In the genomic region with DNA sequence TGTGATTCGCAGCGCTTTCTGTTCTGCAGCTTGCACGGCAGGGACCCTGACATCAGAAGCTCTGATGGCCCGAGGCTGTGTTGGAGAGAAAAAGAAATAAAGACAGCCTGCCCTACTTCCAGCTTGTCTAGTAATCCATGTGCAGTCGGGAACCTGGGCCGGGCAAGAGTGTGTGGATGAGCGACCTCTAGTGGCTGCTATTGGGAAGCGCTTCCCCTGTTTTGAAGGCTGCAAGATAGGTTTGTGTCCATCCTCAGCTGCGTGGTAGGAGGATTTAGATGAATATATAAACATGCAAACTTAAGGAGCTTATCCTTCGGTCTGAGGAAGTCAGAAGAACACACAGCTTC, we compare ENCODE assay signal across 9 mouse cellular contexts.
DNase-seq lines count a peak whose midpoint lies in the region; ATAC-seq and TF ChIP-seq lines count a peak whose summit lies in the region.
"Had no signal": no experiment of that assay in that cellular context is flagged by ENCODE, and none has a peak within 500 bp of the region (broad histone marks: within the 10 kb centered on the region; RNA-seq: fewer than 3 reads in every experiment).

No protein-coding gene starts in this region.

- peak; percentile 87 for ATAC-seq in forebrain, embryonic 15.5 days (replicated peaks)

- H3K4me2 ChIP-seq in CH12.LX (ENCODE audit: insufficient read depth, low read depth, poor library complexity, severe bottlenecking): peak overlapping the region; percentile 63
- H3K4me2 ChIP-seq in forebrain, embryonic 15.5 days (replicated peaks): peak overlapping the region; percentile 42

- H3K9me3 ChIP-seq in CH12.LX (replicated peaks; ENCODE audit: low read length): peaks cover 5% of the 10 kb centered on the region
- no peaks in the 10 kb centered on the region for H3K9me3 ChIP-seq in forebrain, embryonic 15.5 days

- H3K27me3 ChIP-seq in CH12.LX (replicated peaks): no peaks in the 10 kb centered on the region
- no peaks in the 10 kb centered on the region for H3K27me3 ChIP-seq in forebrain, embryonic 15.5 days

- TF ChIP-seq POLR2A in CH12.LX (IDR thresholded peaks at IDR 0.05; ENCODE audit: low read depth, low read length): no peak
- no peak for TF ChIP-seq POLR2A in lung, adult 2 months (IDR thresholded peaks at IDR 0.05; ENCODE audit: borderline replicate concordance, extremely low read depth, low read depth, low read length)
- TF ChIP-seq POLR2A in olfactory bulb, adult 2 months (IDR thresholded peaks at IDR 0.05; ENCODE audit: insufficient read depth, low read depth, low read length): no peak

- dilution Hi-C loops in CH12.LX (cut with MboI; ENCODE audit: extremely low pct_ligation_motif_present, extremely low pct_unique_long_range_greater_than_20kb, low sequenced_read_pairs): no loop called here

- H3K27ac ChIP-seq in CH12.LX (ENCODE audit: insufficient read depth, low read depth): no peak overlapping the region
- peak overlapping the region; percentile 36 for H3K27ac ChIP-seq in forebrain, embryonic 15.5 days (replicated peaks)
- H3K27ac ChIP-seq in olfactory bulb, adult 2 months (ENCODE audit: insufficient read depth, low read depth, low read length): no peak overlapping the region
- H3K27ac ChIP-seq: macrophage had no signal

- TF ChIP-seq CTCF in CH12.LX (conservative IDR thresholded peaks at IDR 0.05 in 1 of 2, IDR thresholded peaks at IDR 0.05 in 1 of 2; ENCODE audit: low read depth in 2 of 2, low read length in 2 of 2): peak; percentile 83 to 89
- TF ChIP-seq CTCF in lung, adult 2 months (IDR thresholded peaks at IDR 0.05; ENCODE audit: insufficient read depth, low read length): peak; percentile 91
- TF ChIP-seq CTCF in olfactory bulb, adult 2 months (IDR thresholded peaks at IDR 0.05; ENCODE audit: insufficient read depth, low read depth, low read length): peak; percentile 83

- TF ChIP-seq EP300 in CH12.LX (IDR thresholded peaks at IDR 0.05; ENCODE audit: low read length): no peak

- H3K79me2 ChIP-seq in CH12.LX (replicated peaks; ENCODE audit: control insufficient read depth, extremely low read depth, insufficient read depth, poor library complexity, severe bottlenecking): no peaks in the 10 kb centered on the region

- peak; percentile 74 for DNase-seq in CH12.LX (ENCODE audit: extremely low read depth)
- peak; percentile 17 for DNase-seq in c-Kit-positive CD71-positive TER-119-negative erythroid progenitor cells, embryonic 14.5 days (ENCODE audit: low read depth)
- peak; percentile 47 for DNase-seq in heart, postnatal 25 days (ENCODE audit: low spot score)
- peak; percentile 90 for DNase-seq in layer of hippocampus, adult 11-12 months (ENCODE audit: low spot score)
- DNase-seq in lung, adult 2 months: peak; percentile 49
- DNase-seq in thymus, postnatal 0 days (ENCODE audit: low spot score): peak; percentile 57

- H3K9ac ChIP-seq in CH12.LX (ENCODE audit: insufficient read depth, low read depth): no peak overlapping the region
- peak overlapping the region; percentile 36; the same call in 1 of the 2 replicates for H3K9ac ChIP-seq in forebrain, embryonic 15.5 days (replicated peaks)

- H3K4me3 ChIP-seq in CH12.LX (replicated peaks in 1 of 3; ENCODE audit: low read depth in 2 of 3, low read length in 2 of 3, poor library complexity in 1 of 3): no peak overlapping the region
- peak overlapping the region; percentile 24 for H3K4me3 ChIP-seq in forebrain, embryonic 15.5 days
- H3K4me3 ChIP-seq in lung, adult 2 months (replicated peaks; ENCODE audit: extremely low read depth, low read depth, low read length): no peak overlapping the region
- no peak overlapping the region for H3K4me3 ChIP-seq in olfactory bulb, adult 2 months (ENCODE audit: insufficient read depth, low read depth, low read length)

- in situ Hi-C loops in CH12.LX (cut with MboI; ENCODE audit: low pct_ligation_motif_present, low pct_unique_long_range_greater_than_20kb, low sequenced_read_pairs): loop anchor here (5.0 to 25.0 kb wide), 2 partner anchors 185 to 625 kb away; no protein-coding TSS in a partner anchor

- H3K36me3 ChIP-seq in CH12.LX (replicated peaks in 1 of 2; ENCODE audit: control insufficient read depth in 1 of 2, insufficient read depth in 1 of 2, low read length in 1 of 2): no peaks in the 10 kb centered on the region
- H3K36me3 ChIP-seq in forebrain, embryonic 15.5 days: no peaks in the 10 kb centered on the region

- intact Hi-C loops in heart, postnatal 25 days (cut with DNase I): loop anchor here (2.0 to 10.0 kb wide), 5 partner anchors 97 to 623 kb away; a partner anchor contains a TSS

- peak; percentile 91 for TF ChIP-seq RAD21 in CH12.LX (IDR thresholded peaks at IDR 0.05; ENCODE audit: low read depth, low read length)

- H3K4me1 ChIP-seq in CH12.LX (ENCODE audit: control insufficient read depth in 1 of 2, insufficient read depth in 2 of 2): peaks cover 7 to 12% of the 10 kb centered on the region in 2 experiments
- H3K4me1 ChIP-seq in forebrain, embryonic 15.5 days: peaks cover 10% of the 10 kb centered on the region
- H3K4me1 ChIP-seq in lung, adult 2 months (ENCODE audit: control insufficient read depth, insufficient read depth, low read length): no peaks in the 10 kb centered on the region
- H3K4me1 ChIP-seq in olfactory bulb, adult 2 months (ENCODE audit: control insufficient read depth, insufficient read depth, low read length): peaks cover 7% of the 10 kb centered on the region

- WGBS in forebrain, embryonic 15.5 days: 1% methylated on average over 10 of the region's 10 CpGs
- WGBS in lung, adult 2 months: 4% methylated on average over 10 of the region's 10 CpGs
- WGBS in olfactory bulb, adult 2 months: 2% methylated on average over 10 of the region's 10 CpGs

TF ChIP-seq in CH12.LX, 34 proteins besides CTCF, POLR2A, EP300 and RAD21:
- TF ChIP-seq NELFE (IDR thresholded peaks at IDR 0.05; ENCODE audit: low read depth, low read length) (peak; percentile 36; the same call in 1 of the 2 replicates), HCFC1 (IDR thresholded peaks at IDR 0.05; ENCODE audit: low read depth, low read length) (no peak), IRF4 (IDR thresholded peaks at IDR 0.05; ENCODE audit: low read depth, low read length) (peak; percentile 38; the same call in 1 of the 2 replicates), ZC3H11A (IDR thresholded peaks at IDR 0.05; ENCODE audit: low read depth, low read length) (peak; percentile 90), NRF1 (IDR thresholded peaks at IDR 0.05; ENCODE audit: low read depth, low read length) (no peak), MAX (IDR thresholded peaks at IDR 0.05; ENCODE audit: low read length) (peak; percentile 58), SMC3 (IDR thresholded peaks at IDR 0.05; ENCODE audit: low read depth, low read length) (peak; percentile 93), UBTF (IDR thresholded peaks at IDR 0.05; ENCODE audit: low read depth, low read length) (no peak), MAZ (IDR thresholded peaks at IDR 0.05; ENCODE audit: low read depth, low read length) (no peak), KAT2A (IDR thresholded peaks at IDR 0.05; ENCODE audit: insufficient replicate concordance, low read length) (no peak), SIN3A (IDR thresholded peaks at IDR 0.05; ENCODE audit: low read length) (0 out of 2 replicates have a peak, but pooled peaks have one; percentile 38), MYC (IDR thresholded peaks at IDR 0.05; ENCODE audit: low read depth, low read length) (peak; percentile 33; the same call in 1 of the 2 replicates), TCF12 (IDR thresholded peaks at IDR 0.05; ENCODE audit: low read depth, low read length) (0 out of 2 replicates have a peak, but pooled peaks have one; percentile 18), TBP (conservative IDR thresholded peaks at IDR 0.05; ENCODE audit: low read depth, low read length) (no peak), MEF2A (IDR thresholded peaks at IDR 0.05; ENCODE audit: borderline replicate concordance, low read depth, low read length) (0 out of 2 replicates have a peak, but pooled peaks have one; percentile 14), JUND (conservative IDR thresholded peaks at IDR 0.05; ENCODE audit: low read depth, low read length) (no peak), ELF1 (IDR thresholded peaks at IDR 0.05; ENCODE audit: low read depth, low read length) (0 out of 2 replicates have a peak, but pooled peaks have one; percentile 14)

Comparison
In these comparisons a context has a peak if more than half of its experiments do, and no peak if none do; other contexts are left out.
1. DNase-seq: peak in every context shown above with its lines; median percentile 90 in layer of hippocampus, adult 11-12 months; 74 in CH12.LX; 57 in thymus, postnatal 0 days; 49 in lung, adult 2 months; 47 in heart, postnatal 25 days; 17 in c-Kit-positive CD71-positive TER-119-negative erythroid progenitor cells, embryonic 14.5 days.